Mouse (Mus musculus) heart, embryonic 16.5 days (tissue): ENCODE results near the gene Chil1. TPM values are rescaled to one million over a fixed set of nuclear protein-coding genes. Genes with fewer than 3 reads are reported as not detected.

Experiments
- ATAC-seq: fragments of 200-750 bp; cut with Nextera tagmentation; replicated peaks from 2 replicates; pipeline ENCODE4 v1.8.0; 2017; ENCODE audit warnings: moderate number of reproducible peaks; ENCODE audit not compliant: insufficient read depth, low FRiP score; ENCODE audit errors: extremely low read depth
- H3K27ac ChIP-seq: fragments of 300-500 bp; sonication (generic); 2 replicates; pipeline ENCODE4 v1.5.1; 2014; ENCODE audit warnings: mild to moderate bottlenecking, low read length, control low read depth, moderate library complexity
- H3K27me3 ChIP-seq: fragments of 300-500 bp; sonication (generic); 2 replicates; pipeline ENCODE4 v1.6.1; 2014; ENCODE audit warnings: low read length, mixed read lengths; ENCODE audit not compliant: control insufficient read depth, insufficient read depth
- H3K36me3 ChIP-seq: fragments of 300-500 bp; sonication (generic); 2 replicates; pipeline ENCODE4 v1.6.1; 2014; ENCODE audit not compliant: control insufficient read depth, insufficient read depth
- H3K4me1 ChIP-seq: fragments of 300-500 bp; sonication (generic); 2 replicates; pipeline ENCODE4 v1.6.1; 2014; ENCODE audit warnings: low read length, mixed read lengths; ENCODE audit not compliant: control insufficient read depth, insufficient read depth
- H3K4me2 ChIP-seq: fragments of 300-500 bp; sonication (generic); 2 replicates; pipeline ENCODE4 v1.6.1; 2014; ENCODE audit warnings: low read depth, mild to moderate bottlenecking, control low read depth, low read length
- H3K4me3 ChIP-seq: fragments of 300-500 bp; sonication (generic); 2 replicates; pipeline ENCODE4 v1.5.1; 2014; ENCODE audit warnings: mild to moderate bottlenecking, control low read depth, low read length
- H3K9ac ChIP-seq: fragments of 300-500 bp; sonication (generic); 2 replicates; pipeline ENCODE4 v1.6.1; 2014; ENCODE audit warnings: low read length, control low read depth
- H3K9me3 ChIP-seq: fragments of 300-500 bp; sonication (generic); replicated peaks from 2 replicates; pipeline ENCODE4 v1.6.1; 2016; ENCODE audit warnings: low read length; ENCODE audit not compliant: control insufficient read depth
- WGBS: fragments of 180-500 bp; shearing (Covaris S2); extraction: QIAGEN DNeasy Blood & Tissue Kit; methylation state at CpG from one replicate; pipeline ENCODE4 v1.1.7; 2014; 5-methylcytosine and 5-hydroxymethylcytosine counted together
- polyA plus RNA-seq: library from polyadenylated mRNA; unstranded; fragments of >200 nt; fragmentation: Nextera tagmentation; extraction: Ambion mirVana; gene quantifications from 2 replicates; pipeline ENCODE4 v1.2.1, GENCODE M21; 2015

Gene Chil1
- polyA plus RNA-seq, 1 experiment from 2014 or later, result 1.2 TPM

DNA sequence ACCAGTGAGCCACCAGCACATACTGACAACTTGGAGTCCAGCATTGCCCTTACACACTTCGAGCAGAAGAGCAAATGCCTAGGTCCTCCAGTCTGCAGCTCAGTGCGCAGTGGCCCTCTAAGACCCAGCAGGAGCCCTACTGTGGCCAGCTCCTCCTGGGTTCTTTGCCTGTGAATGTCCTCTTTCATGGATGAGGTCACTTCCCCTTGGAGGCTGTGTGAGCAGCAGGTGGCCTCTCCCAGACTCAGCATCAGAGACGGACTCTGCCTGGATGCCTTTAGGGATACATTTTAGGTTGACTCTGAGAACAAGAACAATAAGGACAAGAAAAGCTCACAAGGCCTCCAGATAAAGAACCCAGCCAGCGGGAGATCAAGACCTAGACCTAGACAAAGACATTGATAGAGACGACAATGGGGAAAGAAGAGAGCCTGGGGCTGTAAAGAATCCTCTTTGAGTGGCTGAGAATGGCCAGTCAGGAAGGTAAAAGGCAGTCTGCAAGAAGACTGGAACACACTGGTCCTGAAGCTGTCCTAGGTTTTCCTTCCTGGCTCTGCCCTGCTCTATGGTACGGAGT, 28.3 kb downstream of the Chil1 start:
- Histone ChIP-seq H3K4me3 (no peak overlapping the region), H3K36me3 (no peaks in the 10 kb centered on the region), H3K4me2 (no peak overlapping the region), H3K9me3 (no peaks in the 10 kb centered on the region), H3K9ac (no peak overlapping the region), H3K27ac (no peak overlapping the region), H3K27me3 (no peaks in the 10 kb centered on the region), H3K4me1 (peaks cover 20% of the 10 kb centered on the region)
- 79% methylated on average over 6 of the region's 6 CpGs for WGBS
- ATAC-seq, result no peak

DNA sequence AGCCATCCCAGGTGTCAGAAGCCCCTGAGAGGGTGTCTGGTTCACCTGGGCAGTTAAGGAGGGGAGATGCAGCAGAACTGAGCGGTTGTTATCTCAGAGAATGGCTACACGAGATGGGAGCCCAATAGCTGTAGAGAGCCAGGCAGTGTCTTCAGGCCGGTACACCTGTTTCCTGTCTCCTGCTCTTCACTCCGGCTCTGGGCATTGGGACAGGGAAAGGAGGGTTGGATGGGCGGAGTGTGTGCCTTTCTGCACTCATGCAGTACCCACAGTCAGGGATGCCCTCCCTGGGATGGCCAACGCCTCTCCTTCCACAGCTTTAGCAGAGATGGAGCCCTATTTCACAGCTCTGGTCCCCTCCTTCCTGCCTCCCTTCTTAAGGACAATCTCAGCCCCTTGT, 29.1 kb downstream of the Chil1 start:
- H3K9ac ChIP-seq, result no peak overlapping the region
- H3K9me3 ChIP-seq, result no peaks in the 10 kb centered on the region
- no peak overlapping the region for H3K4me3 ChIP-seq
- no peak overlapping the region for H3K27ac ChIP-seq
- H3K27me3 ChIP-seq, result no peaks in the 10 kb centered on the region
- peaks cover 15% of the 10 kb centered on the region for H3K4me1 ChIP-seq
- no peak for ATAC-seq
- WGBS, result 57% methylated on average over 6 of the region's 6 CpGs
- no peak overlapping the region for H3K4me2 ChIP-seq
- H3K36me3 ChIP-seq, result no peaks in the 10 kb centered on the region

DNA sequence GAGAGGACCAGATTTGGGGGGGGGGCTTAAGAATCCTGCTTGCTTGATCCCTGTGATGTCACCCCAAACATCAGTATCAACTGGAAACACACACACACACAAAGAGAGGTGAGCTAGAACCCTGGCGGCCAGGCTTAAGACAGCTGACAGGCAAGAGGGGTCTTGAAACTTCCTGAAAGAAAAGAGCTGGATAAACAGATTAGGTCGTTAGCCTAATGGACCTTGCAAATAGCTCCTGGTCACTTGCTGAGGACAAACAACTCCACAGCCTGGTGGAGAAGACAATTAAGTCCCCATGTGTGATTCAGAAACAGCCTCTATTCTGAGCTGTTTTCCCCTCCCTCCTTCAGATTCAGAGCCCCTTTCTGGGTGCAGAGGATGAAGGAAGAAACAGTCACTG, 29.7 kb downstream of the Chil1 start:
- no peaks in the 10 kb centered on the region for H3K9me3 ChIP-seq
- WGBS, result 26% methylated on average over 2 of the region's 2 CpGs

DNA sequence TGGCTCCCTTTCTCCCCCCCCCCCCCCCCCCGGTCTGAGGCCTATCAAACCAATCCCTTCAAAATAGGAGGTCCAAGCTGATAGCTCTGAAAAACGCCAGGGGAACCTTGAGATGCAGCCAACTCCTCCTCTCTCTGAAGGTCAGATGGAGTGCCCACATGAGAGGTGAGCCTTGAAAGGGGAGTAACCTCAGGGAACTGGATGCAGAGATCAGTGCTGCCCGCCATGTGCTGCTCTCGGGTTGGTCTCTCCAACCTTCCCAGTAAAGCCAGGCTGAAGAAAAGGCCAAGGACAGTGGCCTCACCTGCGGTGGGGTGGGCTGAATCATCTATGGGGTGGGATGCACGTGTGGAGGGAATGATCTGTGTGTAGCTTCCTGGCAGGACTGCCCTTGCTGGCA, 30.4 kb downstream of the Chil1 start:
- no peak for ATAC-seq
- Histone ChIP-seq H3K9ac (no peak overlapping the region), H3K27me3 (no peaks in the 10 kb centered on the region), H3K27ac (no peak overlapping the region), H3K36me3 (no peaks in the 10 kb centered on the region), H3K9me3 (no peaks in the 10 kb centered on the region), H3K4me1 (peaks cover 21% of the 10 kb centered on the region), H3K4me3 (no peak overlapping the region), H3K4me2 (no peak overlapping the region)
- 74% methylated on average over 5 of the region's 6 CpGs for WGBS

More for the DNA sequence above, 29.7 kb downstream of the Chil1 start:
- peaks cover 14% of the 10 kb centered on the region for H3K4me1 ChIP-seq
- no peak overlapping the region for H3K4me2 ChIP-seq
- H3K36me3 ChIP-seq, result no peaks in the 10 kb centered on the region
- no peak overlapping the region for H3K9ac ChIP-seq
- no peak for ATAC-seq
- no peak overlapping the region for H3K4me3 ChIP-seq
- no peaks in the 10 kb centered on the region for H3K27me3 ChIP-seq
- no peak overlapping the region for H3K27ac ChIP-seq

DNA sequence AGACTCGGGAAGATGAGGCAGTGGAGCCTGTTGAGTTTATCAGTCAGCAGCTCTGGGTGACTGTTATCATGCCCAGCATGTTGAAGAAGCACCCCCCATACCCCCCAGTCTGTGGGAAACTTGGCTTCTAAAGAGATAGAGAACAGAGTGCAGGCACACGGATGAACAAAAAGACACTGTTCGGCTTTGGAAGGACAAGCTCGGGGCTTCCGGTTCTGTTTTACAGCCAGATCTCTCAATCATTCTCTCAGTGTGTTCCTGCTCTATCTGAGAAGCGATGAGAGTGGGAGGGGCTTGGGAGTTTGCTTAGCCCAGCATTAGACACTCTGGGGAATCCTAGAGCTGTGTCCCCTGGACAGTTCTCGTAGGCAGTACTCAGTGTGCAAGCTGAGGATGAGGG, 31.4 kb downstream of the Chil1 start:
- Histone ChIP-seq H3K36me3 (no peaks in the 10 kb centered on the region), H3K27ac (no peak overlapping the region), H3K27me3 (no peaks in the 10 kb centered on the region), H3K4me2 (no peak overlapping the region), H3K9me3 (no peaks in the 10 kb centered on the region), H3K4me1 (peaks cover 24% of the 10 kb centered on the region), H3K9ac (no peak overlapping the region), H3K4me3 (no peak overlapping the region)
- 45% methylated on average over 7 of the region's 7 CpGs for WGBS
- ATAC-seq, result 0 out of 2 replicates have a peak, but pooled peaks have one; percentile 49

DNA sequence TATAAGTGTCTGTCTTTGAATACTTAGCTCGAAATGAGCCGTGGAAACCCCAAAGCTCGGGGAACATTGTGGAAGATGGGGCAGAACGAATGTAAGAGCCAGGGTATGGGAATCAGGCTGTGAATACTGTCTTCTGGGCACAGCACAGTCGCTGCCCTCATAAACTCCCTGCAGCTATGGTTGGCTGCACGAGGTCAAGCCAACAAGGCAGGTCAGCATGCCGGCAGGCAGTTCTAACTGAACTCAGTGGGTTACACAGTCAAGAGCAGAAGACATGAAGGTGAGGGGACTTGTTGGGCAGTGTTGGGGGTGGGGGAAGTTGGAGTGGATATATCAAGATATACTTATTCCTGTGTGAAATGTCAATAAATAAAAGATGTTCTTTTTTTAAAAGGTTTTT, 33.1 kb downstream of the Chil1 start:
- no peaks in the 10 kb centered on the region for H3K9me3 ChIP-seq
- no peaks in the 10 kb centered on the region for H3K36me3 ChIP-seq
- peaks cover 24% of the 10 kb centered on the region for H3K4me1 ChIP-seq
- 83% methylated on average over 7 of the region's 7 CpGs for WGBS
- no peak overlapping the region for H3K4me2 ChIP-seq
- ATAC-seq, result no peak
- H3K9ac ChIP-seq, result no peak overlapping the region
- no peak overlapping the region for H3K27ac ChIP-seq
- H3K27me3 ChIP-seq, result no peaks in the 10 kb centered on the region
- H3K4me3 ChIP-seq, result no peak overlapping the region

DNA sequence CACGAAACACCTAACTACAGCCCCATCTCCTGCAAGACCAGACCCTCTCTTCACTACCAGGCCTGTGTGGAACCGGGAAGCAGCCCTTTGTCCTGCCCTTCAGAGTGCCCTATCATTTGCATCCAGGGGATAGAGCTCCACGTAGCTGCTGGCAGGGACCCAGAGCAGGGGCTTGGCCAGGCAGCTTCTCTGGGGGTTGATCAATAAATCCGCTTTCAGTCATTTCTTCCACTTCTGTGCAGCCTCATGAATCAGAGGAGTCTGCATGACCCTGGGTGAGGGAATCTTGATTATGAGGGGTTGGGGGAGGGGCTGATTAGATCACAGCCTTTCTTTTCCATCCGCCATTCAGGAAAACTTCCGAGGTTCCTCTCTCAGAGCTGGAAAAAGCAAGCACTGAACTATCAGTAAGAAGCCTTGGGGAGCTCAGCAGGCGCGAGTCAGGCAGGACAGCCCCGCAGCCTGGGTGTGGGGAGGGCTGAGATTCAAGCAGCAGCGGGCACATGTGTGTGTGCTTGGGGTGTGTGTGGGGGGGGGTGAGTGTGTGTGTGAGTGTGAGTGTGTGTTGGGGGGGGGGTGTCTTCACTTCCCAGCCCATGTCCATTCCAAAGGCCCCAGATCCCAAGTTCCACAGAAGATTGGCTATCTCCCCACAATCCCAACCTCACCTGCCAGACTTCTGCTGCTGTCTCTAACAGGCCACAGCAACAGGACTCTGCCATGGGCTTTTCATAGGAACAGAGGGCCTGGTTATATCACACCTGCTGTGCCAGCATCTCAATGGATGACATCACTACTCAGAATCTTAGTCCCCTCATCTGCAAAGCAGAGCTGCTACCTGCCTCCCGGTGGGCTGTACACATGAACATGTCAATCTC, 34.0 kb downstream of the Chil1 start:
- Histone ChIP-seq H3K9me3 (no peaks in the 10 kb centered on the region), H3K9ac (no peak overlapping the region), H3K4me2 (no peak overlapping the region), H3K4me1 (peaks cover 24% of the 10 kb centered on the region), H3K27ac (0 out of 2 replicates have a peak overlapping the region, but pooled peaks have one; percentile 17), H3K27me3 (no peaks in the 10 kb centered on the region), H3K36me3 (no peaks in the 10 kb centered on the region), H3K4me3 (no peak overlapping the region)
- WGBS, result 44% methylated on average over 11 of the region's 11 CpGs
- no peak for ATAC-seq

DNA sequence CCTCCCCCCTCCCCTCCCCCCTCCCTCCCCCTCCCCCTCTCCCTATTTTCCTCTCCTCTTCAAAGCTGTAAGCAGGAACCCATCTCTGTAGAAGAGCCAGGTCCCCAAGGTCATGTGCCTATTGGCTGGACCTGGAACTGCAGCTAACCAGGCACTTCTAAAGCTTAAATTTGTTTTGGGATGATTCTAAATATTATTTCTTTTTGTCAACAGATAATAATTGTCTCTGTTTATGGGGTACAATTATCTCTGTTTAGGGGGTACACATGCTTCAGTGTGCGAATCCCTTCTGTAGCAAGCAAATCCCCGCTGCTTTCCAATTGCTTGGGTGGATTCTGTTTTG, 34.6 kb downstream of the Chil1 start:
- no peak overlapping the region for H3K4me2 ChIP-seq
- peaks cover 19% of the 10 kb centered on the region for H3K4me1 ChIP-seq
- no peaks in the 10 kb centered on the region for H3K36me3 ChIP-seq
- 91% methylated on average over 2 of the region's 2 CpGs for WGBS
- no peaks in the 10 kb centered on the region for H3K9me3 ChIP-seq
- H3K27ac ChIP-seq, result no peak overlapping the region
- no peak overlapping the region for H3K9ac ChIP-seq
- ATAC-seq, result no peak
- H3K4me3 ChIP-seq, result no peak overlapping the region
- H3K27me3 ChIP-seq, result no peaks in the 10 kb centered on the region

DNA sequence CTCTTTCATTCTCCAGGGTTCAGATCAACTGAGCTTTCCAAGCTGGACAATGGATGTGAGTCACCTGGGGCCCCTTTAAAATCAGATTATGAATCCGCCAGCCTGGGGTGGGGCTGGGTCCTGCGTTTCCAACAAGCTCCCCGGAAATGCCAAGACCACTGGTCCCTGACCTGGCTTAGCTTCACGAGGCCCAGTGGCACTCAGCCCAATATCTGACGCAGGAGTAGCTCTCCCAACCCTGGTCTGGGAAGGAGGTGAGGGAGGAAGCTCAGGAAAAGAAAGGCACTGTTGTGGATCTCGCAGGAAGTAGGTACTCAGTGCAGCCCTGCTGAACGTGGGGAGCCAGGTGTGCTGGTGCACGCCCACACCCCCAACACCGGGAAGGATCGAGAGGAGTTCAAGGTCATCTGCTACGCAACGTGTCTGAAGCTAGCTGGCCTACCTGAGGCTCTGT, 35.1 kb downstream of the Chil1 start:
- H3K4me2 ChIP-seq, result no peak overlapping the region
- H3K9me3 ChIP-seq, result no peaks in the 10 kb centered on the region
- no peak overlapping the region for H3K27ac ChIP-seq
- H3K36me3 ChIP-seq, result no peaks in the 10 kb centered on the region
- H3K4me3 ChIP-seq, result no peak overlapping the region
- no peaks in the 10 kb centered on the region for H3K27me3 ChIP-seq
- no peak for ATAC-seq
- H3K9ac ChIP-seq, result no peak overlapping the region
- 55% methylated on average over 12 of the region's 12 CpGs for WGBS
- peaks cover 21% of the 10 kb centered on the region for H3K4me1 ChIP-seq
